Mouse (Mus musculus) midbrain, embryonic 12.5 days (tissue): Measurements from ENCODE around the gene Scap. TPM values are rescaled to one million over a fixed set of nuclear protein-coding genes. Genes with fewer than 3 reads are reported as not detected.
"Not testable (repeated sequence)": the region's sequence is repeated elsewhere in the genome, so short reads cannot be mapped to it uniquely, and the experiment has no call there.

ENCODE experiments used
- ATAC-seq: fragments of 200-750 bp; cut with Nextera tagmentation; 2 replicates; pipeline ENCODE4 v1.8.0; 2017; ENCODE audit warnings: low read depth, moderate TSS enrichment, moderate library complexity; ENCODE audit not compliant: low FRiP score
- H3K27ac ChIP-seq: fragments of 300-500 bp; sonication (generic); replicated peaks from 2 replicates; pipeline ENCODE4 v1.5.1; 2016; ENCODE audit warnings: mild to moderate bottlenecking
- H3K27me3 ChIP-seq: fragments of 300-500 bp; sonication (generic); 2 replicates; pipeline ENCODE4 v1.6.1; 2016; ENCODE audit warnings: mild to moderate bottlenecking
- H3K36me3 ChIP-seq: fragments of 300-500 bp; sonication (generic); 2 replicates; pipeline ENCODE4 v1.6.1; 2016
- H3K4me1 ChIP-seq: fragments of 300-500 bp; sonication (generic); 2 replicates; pipeline ENCODE4 v1.6.1; 2016
- H3K4me2 ChIP-seq: fragments of 300-500 bp; sonication (generic); replicated peaks from 2 replicates; pipeline ENCODE4 v1.6.1; 2016; ENCODE audit warnings: mild to moderate bottlenecking, moderate library complexity
- H3K4me3 ChIP-seq: fragments of 300-500 bp; sonication (generic); 2 replicates; pipeline ENCODE4 v1.5.1; 2016; ENCODE audit warnings: mild to moderate bottlenecking
- H3K9ac ChIP-seq: fragments of 300-500 bp; sonication (generic); replicated peaks from 2 replicates; pipeline ENCODE4 v1.6.1; 2016; ENCODE audit warnings: mild to moderate bottlenecking, moderate library complexity
- H3K9me3 ChIP-seq: fragments of 300-500 bp; sonication (generic); 2 replicates; pipeline ENCODE4 v1.6.1; 2016; ENCODE audit warnings: mild to moderate bottlenecking
- WGBS: fragments of 180-500 bp; shearing (Covaris S2); methylation state at CpG from one replicate; pipeline ENCODE4 v1.1.7; 2016; 5-methylcytosine and 5-hydroxymethylcytosine counted together
- polyA plus RNA-seq: library from polyadenylated mRNA; unstranded; fragments of >200 nt; fragmentation: Nextera tagmentation; extraction: Ambion mirVana; gene quantifications from 2 replicates; pipeline ENCODE4 v1.2.1, GENCODE M21; 2016

The Scap gene
- polyA plus RNA-seq, 1 experiment from 2014 or later: 44.2 TPM

DNA sequence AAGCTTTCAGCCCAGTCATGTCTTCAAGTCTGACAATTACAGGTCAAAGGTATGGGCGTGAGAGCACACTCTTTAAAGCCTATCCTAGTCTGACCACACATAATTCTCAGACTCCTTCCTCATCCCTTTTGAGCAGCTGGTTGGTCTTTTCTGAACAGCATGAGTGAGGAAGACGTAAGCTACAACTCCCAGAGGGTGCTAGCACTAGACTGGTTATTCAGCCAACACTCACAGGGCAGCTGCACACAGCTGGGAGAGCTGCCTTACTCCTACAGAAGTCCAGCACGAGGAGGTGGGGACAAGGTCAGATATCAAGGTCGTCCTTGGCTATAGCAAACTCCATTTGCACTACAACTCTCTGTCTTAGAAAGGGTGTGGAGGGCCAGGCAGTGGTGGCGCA, 67.6 kb downstream of the Scap start:
- Histone ChIP-seq H3K9me3 (no peaks in the 10 kb centered on the region), H3K36me3 (peaks cover 31% of the 10 kb centered on the region), H3K4me1 (0 out of 2 replicates have a peak, but pooled peaks cover under 1% of the 10 kb centered on the region), H3K27ac (no peak overlapping the region), H3K27me3 (no peaks in the 10 kb centered on the region), H3K4me3 (no peak overlapping the region), H3K4me2 (no peak overlapping the region), H3K9ac (no peak overlapping the region)
- ATAC-seq: no peak
- WGBS: 87% methylated on average over 5 of the region's 5 CpGs

DNA sequence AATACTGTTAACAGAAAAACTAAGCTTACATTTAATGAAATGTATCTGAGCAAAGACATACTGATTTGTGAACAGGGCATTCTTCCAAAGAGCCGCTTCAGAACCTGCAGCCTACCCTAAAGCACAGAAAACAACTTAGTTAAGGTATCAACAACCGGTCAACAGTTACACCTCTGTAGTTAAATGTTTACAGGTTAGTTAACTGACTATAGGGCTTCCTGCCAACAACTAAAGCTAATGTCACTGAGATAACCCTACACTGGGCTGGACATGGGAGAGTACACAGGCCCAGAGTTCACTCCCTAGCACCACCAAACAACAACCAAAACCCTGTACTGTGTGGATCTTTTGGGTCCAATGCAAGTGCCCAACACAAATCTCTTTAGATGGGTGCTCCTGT, 69.6 kb downstream of the Scap start:
- Histone ChIP-seq H3K9me3 (no peaks in the 10 kb centered on the region), H3K9ac (no peak overlapping the region), H3K36me3 (peaks cover 14% of the 10 kb centered on the region; the same call in 1 of the 2 replicates), H3K4me1 (peaks cover 15% of the 10 kb centered on the region), H3K4me2 (no peak overlapping the region), H3K27ac (no peak overlapping the region), H3K4me3 (no peak overlapping the region), H3K27me3 (no peaks in the 10 kb centered on the region)
- WGBS: 97% methylated on average over 2 of the region's 2 CpGs
- ATAC-seq: no peak

DNA sequence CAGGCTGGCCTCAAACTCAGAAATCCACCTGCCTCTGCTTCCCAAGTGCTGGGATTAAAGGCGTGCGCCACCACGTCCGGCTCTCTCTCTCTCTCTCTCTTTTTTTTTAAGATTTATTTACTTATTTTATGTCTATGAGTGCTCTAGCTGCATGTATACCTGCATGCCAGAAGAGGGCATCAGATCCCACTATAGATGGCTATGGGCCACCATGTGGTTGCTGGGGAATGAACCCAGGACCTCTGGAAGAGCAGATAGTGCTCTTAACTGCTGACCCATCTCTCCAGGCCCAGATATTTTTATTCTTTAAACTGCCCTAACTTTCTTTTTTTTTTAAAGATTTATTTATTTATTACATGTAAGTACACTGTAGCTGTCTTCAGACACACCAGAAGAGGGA, 70.2 kb downstream of the Scap start:
- not testable (repeated sequence) for H3K36me3 ChIP-seq, H3K27me3 ChIP-seq, ATAC-seq, H3K9ac ChIP-seq, H3K4me2 ChIP-seq, H3K9me3 ChIP-seq, H3K27ac ChIP-seq, H3K4me3 ChIP-seq
- H3K4me1 ChIP-seq: peaks cover 15% of the 10 kb centered on the region
- 88% methylated on average over 4 of the region's 4 CpGs for WGBS

DNA sequence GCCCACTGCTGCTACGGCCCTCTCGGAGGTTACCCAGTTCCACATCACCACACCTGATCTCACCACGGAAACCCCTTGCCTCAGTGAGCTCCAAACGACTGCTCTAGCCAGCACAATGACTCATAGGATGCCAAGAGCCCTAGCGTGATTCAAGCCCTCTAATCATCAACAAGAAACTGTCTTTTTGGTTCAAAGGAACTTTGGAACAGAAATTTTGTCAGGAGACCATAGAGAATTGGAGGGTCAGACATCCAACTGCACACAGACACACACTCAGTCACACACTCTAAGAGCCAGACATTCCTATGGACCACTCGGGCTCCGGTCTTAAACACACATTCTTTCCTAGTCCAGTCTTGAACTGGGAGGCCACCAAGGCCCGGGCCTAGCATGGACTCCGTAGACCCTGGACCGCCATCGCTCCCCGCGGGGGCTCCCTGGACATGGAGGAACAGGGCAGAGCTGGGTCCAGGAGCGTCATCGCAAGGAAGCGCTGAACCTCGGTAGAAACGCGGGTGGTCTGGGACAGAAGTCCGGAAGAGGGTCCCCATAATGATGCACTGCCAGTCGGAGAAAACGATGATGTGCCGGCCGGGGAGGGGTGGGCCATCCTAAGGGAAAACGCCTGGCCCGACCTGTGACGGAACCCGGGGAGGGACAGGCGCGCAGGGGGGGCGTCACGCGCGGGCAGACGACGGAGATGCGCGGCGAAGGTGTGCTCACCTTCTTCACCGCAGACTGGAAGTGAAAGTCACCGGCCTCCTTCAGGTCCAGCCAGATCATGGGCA, 74.4 kb downstream of the Scap start:
- peaks cover 20% of the 10 kb centered on the region for H3K4me1 ChIP-seq
- WGBS: 2% methylated on average over 41 of the region's 41 CpGs
- 0 out of 2 replicates have a peak, but pooled peaks cover 5% of the 10 kb centered on the region for H3K36me3 ChIP-seq
- H3K4me3 ChIP-seq: peak overlapping the region; percentile 58
- peak overlapping the region; percentile 89 for H3K9ac ChIP-seq
- no peaks in the 10 kb centered on the region for H3K9me3 ChIP-seq
- peak overlapping the region; percentile 90 for H3K4me2 ChIP-seq
- no peaks in the 10 kb centered on the region for H3K27me3 ChIP-seq
- H3K27ac ChIP-seq: peak overlapping the region; percentile 71
- peak; percentile 68 for ATAC-seq

DNA sequence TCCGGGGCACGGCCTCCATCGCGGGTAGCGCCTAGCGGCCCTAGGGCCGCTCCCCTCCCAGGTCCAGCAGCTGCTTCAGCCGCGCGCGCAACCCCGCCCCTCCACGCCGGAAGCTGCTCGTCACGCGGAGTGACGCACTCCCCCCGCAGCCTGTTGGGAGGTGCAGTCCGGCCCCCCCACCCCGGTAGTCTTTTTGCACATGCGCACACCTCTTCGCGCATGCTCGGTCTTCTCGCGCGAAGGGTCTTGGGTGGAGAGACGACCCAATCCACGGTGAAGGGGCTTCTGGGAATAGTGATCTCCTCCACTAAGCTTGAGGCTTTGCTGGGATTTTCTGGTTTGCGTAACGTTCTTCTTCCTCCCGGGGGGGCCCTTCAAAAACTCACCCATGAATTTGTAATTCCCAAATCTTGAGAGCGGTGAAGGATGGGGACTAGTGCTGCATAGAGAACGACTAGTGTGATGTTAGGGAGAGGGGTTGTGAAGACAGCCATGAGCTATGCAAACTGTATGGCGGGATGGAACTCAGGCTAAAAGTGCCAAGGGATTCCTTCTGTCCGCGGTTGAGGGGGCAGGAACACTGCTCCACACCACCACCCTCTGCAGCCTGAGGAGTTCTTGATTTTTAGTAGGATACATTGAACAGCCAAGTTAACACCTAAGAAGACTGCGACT, 75.1 kb downstream of the Scap start, which contains the start of gene Ptpn23:
TSS of gene Ptpn23 (minus strand) at position 115 of the 675 bp plus-strand sequence.
- WGBS: under 1% methylated on average over 38 of the region's 39 CpGs
- H3K36me3 ChIP-seq: 0 out of 2 replicates have a peak, but pooled peaks cover 3% of the 10 kb centered on the region
- H3K27me3 ChIP-seq: no peaks in the 10 kb centered on the region
- H3K9ac ChIP-seq: peak within 1 kb of the TSS; percentile 89
- no peaks in the 10 kb centered on the region for H3K9me3 ChIP-seq
- peaks cover 20% of the 10 kb centered on the region for H3K4me1 ChIP-seq
- H3K4me2 ChIP-seq: peak within 1 kb of the TSS; percentile 90
- H3K27ac ChIP-seq: peak within 1 kb of the TSS; percentile 81
- ATAC-seq: peak; percentile 94
- peak within 1 kb of the TSS; percentile 58 for H3K4me3 ChIP-seq

DNA sequence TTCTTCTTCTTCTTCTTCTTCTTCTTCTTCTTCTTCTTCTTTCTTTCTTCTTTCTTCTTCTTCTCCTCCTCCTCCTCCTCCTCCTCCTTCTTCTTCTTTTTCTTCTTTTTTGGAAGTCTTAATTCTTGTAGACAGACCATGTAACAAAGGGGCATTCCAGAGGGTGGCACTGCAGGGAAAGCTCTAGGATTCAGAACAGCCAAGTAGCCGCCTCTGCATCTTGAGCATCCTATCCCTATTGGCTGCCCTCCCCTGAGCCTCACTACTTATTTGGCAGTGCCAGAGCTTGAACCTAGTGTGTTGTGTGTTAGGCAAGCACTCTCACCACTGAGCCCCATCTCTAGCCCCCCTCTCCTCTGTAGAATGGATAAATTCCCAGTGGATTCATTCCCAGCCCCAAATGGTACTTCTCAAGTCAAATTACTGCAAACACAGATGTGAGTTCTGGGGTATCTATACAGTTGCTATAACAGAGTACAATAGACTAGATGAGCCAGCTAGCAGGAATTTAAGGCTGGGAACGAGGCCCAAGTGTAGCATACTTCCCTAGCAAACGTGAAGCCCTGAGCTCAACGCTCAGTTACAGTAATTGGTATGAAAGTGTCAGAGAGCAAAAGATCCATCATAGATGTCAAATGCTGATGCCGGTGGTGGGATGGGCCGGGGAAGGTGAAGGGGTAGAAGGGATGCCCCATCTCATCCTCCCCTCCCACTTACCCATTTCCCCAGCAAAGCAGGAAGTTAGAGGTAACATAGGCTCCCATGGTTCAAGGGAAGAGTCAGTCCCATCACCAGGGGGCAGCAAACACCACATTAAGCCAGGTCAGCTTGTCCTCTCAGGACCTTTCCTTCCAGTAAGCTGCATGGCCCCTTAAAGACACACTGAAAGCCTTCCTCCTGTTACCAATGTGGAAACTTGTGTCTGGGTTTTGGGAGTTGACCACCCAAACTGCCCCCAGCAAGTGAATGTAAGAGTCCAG, 78.1 kb downstream of the Scap start:
- H3K9ac ChIP-seq: no peak overlapping the region
- WGBS: 41% methylated on average over 6 of the region's 6 CpGs
- no peaks in the 10 kb centered on the region for H3K36me3 ChIP-seq

DNA sequence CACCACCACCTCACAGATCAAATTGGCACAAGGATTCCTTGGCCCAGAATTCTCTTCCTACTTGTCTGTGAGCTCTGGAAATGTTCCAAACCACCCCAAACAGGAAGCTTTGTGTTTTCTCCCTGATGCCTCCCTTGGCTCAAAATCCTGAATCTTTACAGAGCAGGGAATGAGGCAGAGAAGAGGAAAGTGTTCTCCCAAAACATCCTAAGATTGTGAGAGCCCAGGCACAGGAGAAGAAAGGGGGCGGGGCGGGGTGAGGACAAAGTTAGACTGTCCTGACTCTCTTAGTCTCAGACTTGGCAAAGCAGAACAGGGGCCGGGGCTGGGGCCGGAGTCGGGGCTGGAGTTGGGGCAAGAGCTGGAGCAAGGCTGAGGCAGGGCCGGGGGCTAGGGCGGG, 79.8 kb downstream of the Scap start:
- Histone ChIP-seq H3K4me3 (no peak overlapping the region), H3K9ac (no peak overlapping the region), H3K4me2 (no peak overlapping the region), H3K27ac (no peak overlapping the region), H3K9me3 (no peaks in the 10 kb centered on the region), H3K36me3 (no peaks in the 10 kb centered on the region), H3K4me1 (peaks cover 5% of the 10 kb centered on the region; the same call in 1 of the 2 replicates), H3K27me3 (no peaks in the 10 kb centered on the region)
- no peak for ATAC-seq
- WGBS: 90% methylated on average over 7 of the region's 7 CpGs

More for the DNA sequence above, 78.1 kb downstream of the Scap start:
- peaks cover 13% of the 10 kb centered on the region for H3K4me1 ChIP-seq
- H3K27ac ChIP-seq: no peak overlapping the region
- no peak overlapping the region for H3K4me3 ChIP-seq
- ATAC-seq: no peak
- no peaks in the 10 kb centered on the region for H3K27me3 ChIP-seq
- H3K9me3 ChIP-seq: no peaks in the 10 kb centered on the region
- no peak overlapping the region for H3K4me2 ChIP-seq

DNA sequence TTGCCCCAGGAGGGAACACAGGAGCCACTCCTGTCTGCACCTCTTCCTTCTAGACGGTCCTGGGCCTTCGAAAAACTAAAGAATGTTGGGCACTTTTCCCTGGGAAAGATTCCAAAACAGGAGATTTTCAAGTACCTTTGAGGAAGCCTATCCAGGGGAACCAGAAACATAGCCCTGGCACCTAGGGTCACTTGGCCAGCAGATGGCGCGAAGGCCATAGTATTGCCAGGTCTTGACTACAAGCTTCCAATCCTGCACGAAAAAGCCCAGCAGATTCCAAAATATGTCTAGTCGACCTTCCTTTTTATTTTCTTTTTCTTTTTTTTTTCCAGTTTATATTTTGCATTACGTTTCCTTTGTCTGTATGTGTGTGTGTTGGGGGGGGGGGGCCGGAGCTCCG, 80.7 kb downstream of the Scap start:
- Histone ChIP-seq H3K27ac (no peak overlapping the region), H3K9me3 (no peaks in the 10 kb centered on the region), H3K36me3 (no peaks in the 10 kb centered on the region), H3K4me1 (peaks cover 2% of the 10 kb centered on the region; the same call in 1 of the 2 replicates), H3K4me2 (no peak overlapping the region), H3K27me3 (no peaks in the 10 kb centered on the region), H3K9ac (no peak overlapping the region), H3K4me3 (no peak overlapping the region)
- 53% methylated on average over 9 of the region's 9 CpGs for WGBS
- ATAC-seq: no peak

DNA sequence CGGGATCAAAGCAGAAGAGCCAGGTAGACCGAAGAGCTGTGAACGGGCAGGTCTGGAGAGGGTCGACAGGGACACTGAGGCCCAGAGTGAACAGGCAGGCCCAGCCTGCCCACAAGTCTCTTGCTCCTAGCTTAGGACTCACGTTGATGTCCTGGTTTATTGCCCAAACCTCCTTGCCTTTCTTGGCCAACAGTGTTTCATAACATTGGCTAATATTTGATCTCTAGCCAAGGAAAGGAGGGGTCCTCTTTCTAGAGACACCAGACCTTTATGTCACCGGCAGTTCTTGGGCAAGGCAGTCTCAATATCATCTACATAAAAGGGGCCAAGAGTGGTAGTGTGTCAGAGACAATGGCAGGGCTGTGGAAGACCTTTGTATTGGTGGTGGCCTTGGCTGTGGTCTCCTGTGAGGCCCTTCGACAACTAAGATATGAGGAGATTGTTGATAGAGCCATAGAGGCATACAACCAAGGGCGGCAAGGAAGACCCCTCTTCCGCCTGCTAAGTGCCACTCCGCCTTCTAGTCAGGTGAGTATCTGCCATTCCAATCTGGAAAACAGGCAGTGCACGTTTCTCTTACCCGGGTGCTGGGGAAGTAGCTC, 86.5 kb downstream of the Scap start, which contains the start of gene Ngp:
TSS of gene Ngp (plus strand) at position 237 of the 602 bp plus-strand sequence.
- Histone ChIP-seq H3K4me3 (no peak within 1 kb of the TSS), H3K36me3 (no peaks in the 10 kb centered on the region), H3K27me3 (no peaks in the 10 kb centered on the region), H3K9ac (no peak within 1 kb of the TSS), H3K9me3 (no peaks in the 10 kb centered on the region), H3K4me1 (no peaks in the 10 kb centered on the region), H3K4me2 (no peak within 1 kb of the TSS), H3K27ac (no peak within 1 kb of the TSS)
- ATAC-seq: no peak
- WGBS: 92% methylated on average over 12 of the region's 12 CpGs

DNA sequence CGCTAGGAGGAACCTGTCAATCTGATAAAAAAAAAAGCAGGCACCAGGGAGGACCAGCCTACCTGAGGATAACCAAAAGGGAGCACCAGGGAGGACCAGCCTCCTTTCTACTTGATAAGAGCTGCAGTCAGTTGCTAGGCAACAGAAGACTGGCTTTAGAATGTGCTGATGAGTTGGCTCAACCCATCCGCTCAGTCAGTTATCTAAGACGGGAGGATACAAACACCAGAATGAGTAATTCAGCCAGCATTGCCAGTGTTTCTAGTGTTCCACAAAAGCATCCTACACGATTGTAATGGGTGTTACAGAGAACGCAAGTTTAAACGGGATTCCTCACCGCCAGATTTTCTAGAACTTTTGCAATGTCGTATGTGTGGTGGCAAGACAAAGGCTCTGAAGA, 98.2 kb downstream of the Scap start:
- no peak for ATAC-seq
- Histone ChIP-seq H3K27ac (no peak overlapping the region), H3K4me1 (no peaks in the 10 kb centered on the region), H3K36me3 (peaks cover 51% of the 10 kb centered on the region), H3K4me2 (no peak overlapping the region), H3K9ac (no peak overlapping the region), H3K9me3 (no peaks in the 10 kb centered on the region), H3K27me3 (no peaks in the 10 kb centered on the region), H3K4me3 (no peak overlapping the region)
- 77% methylated on average over 8 of the region's 8 CpGs for WGBS

DNA sequence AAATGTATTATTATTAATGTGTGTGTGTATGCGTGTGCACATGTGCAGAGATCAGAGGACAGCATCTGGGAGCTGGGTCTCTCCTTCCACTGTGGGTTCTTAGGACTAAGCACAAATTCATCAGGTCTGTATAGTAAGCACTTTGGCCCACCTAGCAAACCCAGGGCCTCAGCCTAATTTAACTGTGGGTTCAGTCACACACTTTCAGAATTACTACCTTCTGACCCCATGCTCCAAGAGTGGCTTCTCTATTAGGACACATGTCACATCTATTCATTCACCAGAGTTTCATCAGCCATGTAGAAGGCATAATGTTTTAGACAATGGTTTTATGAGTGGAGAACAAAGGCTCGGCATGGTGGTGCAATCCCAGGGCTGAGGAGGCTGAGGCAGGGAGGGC, 100.0 kb downstream of the Scap start:
- no peak overlapping the region for H3K27ac ChIP-seq
- no peak overlapping the region for H3K9ac ChIP-seq
- H3K27me3 ChIP-seq: no peaks in the 10 kb centered on the region
- no peak for ATAC-seq
- WGBS: 84% methylated on average over 2 of the region's 2 CpGs
- H3K4me1 ChIP-seq: no peaks in the 10 kb centered on the region
- H3K4me2 ChIP-seq: no peak overlapping the region
- peaks cover 58% of the 10 kb centered on the region for H3K36me3 ChIP-seq
- H3K4me3 ChIP-seq: no peak overlapping the region
- H3K9me3 ChIP-seq: no peaks in the 10 kb centered on the region
